Mouse (Mus musculus) kidney, postnatal 36 days (tissue): Measurements from ENCODE around the gene Neurl1b.
A peak's percentile ranks its signal among the peaks of the same experiment; 100 is the strongest.

Experiments
- DNase-seq, 2 experiments: peaks; one replicate each; pipeline ENCODE4 v3.0.0; 2021 to 2022; ENCODE audit warnings: mixed read lengths in 2 of 2

The Neurl1b gene

DNA sequence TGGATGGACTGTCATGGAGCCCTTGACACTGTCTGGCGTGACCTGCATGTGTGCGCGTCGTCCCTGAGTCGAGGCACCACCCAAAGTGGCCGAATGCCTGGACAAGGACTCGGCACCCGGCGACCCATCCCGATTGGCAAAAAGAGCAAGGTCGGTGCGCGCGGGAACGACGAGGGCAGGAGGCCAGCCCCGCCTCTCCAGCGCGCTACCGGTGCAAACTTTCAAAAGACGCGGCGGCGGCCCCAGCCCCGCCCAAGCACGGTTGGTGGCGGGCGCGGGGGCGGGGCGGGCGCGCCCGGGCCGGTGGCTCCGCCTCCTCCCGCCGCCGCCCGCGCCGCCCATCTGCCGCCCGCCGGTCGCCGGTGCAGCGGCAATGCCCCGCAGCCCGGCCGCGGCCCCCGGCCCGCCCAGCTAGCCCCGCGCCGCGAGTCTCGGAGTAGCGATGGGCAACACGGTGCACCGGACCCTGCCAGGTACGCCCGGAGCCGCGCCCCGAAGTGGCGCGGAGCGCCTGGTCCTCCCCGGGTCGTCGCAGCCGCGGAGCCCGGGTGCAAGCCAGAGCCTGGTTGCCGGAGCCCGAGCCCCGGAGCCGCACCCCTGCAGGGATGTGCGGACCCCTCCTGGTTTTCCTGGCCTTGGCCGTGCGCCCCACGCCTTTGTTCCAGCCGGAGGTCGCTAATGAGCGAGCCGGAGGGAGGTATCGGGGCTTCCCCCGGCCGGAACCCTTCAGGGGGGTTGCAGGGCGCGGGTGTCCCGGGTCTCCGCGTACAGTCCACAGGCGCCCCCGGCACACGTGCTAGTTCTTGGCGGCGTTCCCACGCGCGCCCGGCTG lies at the start of gene Neurl1b:
TSS of gene Neurl1b (plus strand) at position 307 of the 832 bp plus-strand sequence.
- DNase-seq: peak; percentile 63 to 89

DNA sequence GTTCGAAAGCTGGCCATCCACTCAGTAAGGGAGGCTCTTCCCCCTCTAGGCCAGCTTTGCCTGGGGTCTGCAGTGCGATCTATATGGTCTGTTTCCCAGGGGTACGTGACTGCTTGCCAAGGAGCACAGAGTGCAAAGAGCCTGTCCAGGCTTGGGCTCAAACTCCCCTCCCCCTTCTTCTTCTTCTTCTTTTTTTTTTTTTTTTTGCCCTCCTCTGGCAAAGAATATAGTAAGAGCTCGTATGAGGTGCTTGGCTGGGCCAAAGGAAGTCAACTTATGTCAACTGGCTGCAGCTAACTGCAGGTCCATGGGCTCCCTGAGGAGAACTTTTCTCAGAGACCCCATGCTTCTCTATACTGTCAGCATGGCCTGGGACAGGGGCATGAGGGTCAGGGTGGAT lies 47.8 kb upstream of the Neurl1b start:
- no peak for DNase-seq

DNA sequence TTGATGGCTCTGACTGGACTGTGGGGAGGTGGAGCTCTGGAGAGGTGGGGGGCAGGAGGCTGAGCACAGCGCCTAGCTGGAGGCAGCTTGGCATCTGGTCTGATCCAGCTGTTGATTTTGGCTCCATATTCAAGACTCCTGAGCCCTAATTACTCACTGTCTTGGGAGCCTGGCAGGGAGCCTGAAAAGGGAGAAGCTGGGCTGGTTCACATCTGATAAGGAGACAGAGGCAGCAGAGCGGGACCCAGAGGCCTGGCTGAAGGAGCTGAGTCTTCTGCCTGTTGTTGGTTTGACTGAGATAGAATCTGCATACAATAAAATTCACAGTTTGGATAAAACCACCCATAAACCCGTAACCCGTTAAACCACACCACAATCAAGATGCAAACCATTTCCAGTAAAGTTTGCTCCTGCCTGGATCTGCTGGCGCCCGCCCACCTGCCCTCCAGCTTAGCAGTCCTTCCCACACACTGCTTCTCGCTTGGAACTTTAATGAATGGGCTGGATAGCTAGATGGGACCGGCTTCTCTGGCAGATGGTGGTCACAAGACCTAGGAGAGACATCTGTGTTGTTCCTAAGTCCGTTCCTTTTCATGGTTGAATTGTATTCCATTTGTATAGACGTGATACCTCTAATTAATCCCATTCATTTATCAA lies 46.2 kb upstream of the Neurl1b start:
- peak; percentile 86 to 87 for DNase-seq

DNA sequence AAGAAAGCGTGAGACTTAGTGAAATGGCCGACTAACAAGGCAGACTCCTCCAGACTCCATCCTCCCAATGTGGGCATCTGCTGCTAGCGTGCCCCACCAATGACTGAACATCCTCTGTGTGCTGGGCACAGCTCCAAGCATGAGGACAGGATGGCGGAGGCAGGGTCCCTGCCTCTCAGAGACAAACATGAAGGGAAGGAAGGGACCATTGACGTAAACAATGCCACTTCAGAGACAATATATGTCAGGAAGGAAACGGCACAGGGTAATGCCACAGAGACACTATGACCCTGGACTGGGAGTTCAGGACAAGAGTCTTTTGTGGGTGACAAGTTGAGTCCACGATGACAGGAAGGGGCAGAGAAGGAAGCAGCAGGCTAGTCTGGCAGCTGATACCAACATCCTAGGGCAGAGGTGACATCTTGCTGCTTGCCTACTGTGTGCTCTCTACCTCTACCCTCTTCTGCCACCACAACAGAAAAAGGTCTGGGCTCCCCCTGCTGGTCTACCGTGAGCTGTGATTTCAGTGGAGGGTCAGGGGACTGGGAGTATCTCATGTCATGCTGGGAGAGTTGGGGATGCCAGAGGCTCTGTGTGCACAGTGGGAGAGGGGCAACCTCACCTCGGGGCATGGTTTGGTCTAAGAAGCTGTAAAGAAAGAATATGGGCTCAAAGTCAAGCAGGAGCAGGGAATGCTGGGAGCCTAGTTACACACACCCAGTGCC lies 43.9 kb upstream of the Neurl1b start:
- DNase-seq: peak; percentile 67 to 83

DNA sequence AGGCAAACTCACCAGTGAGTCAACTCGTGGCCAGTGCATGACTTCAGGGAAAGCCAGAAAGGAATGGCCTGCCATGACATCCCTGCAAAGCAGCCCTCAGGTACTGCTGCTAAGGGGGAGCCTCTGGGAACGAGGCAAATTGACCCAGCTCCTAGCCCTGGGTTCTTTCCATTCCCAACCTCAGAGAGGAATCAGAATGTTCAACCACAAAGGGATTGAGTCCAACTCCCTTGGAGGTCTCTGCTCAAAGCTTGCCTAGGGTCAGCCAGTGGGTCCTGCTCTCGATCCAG lies 43.4 kb upstream of the Neurl1b start:
- DNase-seq: no peak

DNA sequence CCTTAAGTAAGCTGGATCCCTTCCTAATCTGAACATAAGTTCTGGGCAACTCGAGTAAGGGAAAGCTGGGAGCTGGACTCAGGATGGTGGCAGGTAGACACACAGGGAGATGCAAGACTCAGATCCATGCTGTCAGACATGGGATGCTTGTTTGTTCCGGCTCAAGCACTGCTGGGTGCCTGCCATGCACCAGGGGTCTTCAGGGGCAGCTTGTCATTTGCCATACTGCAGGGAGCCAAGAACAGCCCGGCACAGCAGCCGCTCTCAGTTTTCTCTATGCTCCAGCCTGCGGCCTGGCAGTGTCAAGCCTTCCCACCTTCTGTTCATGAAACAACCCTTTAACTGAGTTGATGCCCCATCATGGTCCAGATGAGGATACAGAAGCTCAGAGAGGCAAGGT lies 41.4 kb upstream of the Neurl1b start:
- no peak for DNase-seq

DNA sequence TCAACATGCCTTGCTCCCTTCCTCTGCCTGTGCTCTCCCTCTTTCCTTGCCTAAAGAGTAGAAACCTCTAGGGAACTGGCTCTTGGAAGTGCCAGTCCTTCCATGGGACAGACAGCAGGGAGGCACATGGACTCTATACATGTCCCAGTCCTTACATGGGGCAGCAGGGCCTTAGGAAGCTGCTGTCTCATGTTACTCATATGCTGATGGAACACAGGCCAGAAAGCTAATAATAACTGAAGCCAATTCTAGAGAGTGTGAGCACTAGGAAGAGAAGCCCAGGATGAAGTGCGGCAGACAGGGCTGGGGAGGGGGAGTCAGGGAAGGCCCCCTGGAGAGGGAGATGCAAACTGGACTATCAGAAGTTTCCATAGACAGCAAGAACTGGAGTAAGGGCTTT lies 38.2 kb upstream of the Neurl1b start:
- DNase-seq: no peak

DNA sequence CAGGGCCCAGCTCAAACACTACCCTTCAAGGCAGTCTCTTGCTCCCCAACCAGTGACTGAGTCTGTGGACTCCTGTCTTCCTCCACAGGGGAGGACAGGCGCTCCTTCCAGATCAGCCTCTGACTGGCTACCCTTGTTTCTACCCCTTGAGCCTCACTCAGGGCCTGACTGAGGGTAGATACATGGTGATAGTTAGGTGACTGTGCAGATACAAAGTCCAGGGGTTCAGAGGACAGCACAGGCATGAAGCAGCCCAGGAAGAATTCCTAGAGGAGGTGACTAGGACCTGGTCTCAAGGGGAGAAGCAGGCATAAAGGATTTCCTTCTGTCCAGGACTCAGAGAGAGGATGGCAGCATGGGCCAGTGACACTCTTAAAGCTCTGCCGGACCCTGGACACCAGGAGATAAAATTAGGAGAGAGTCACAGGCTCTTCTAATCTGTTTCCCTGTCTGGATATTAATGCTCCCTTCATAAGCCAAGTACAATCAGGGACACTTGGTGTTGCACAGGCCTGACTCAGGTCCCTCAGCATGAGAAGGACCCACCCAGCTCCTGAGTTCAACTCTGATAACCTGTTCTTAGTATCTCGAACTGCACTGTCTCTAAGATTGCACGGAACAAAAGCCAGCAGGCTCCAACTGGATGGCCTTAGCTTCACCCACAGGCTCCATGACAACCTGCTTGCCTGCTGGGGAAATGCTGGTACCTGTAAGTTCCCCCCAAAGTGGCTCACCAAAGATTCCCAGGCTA lies 37.5 kb upstream of the Neurl1b start:
- DNase-seq: no peak

DNA sequence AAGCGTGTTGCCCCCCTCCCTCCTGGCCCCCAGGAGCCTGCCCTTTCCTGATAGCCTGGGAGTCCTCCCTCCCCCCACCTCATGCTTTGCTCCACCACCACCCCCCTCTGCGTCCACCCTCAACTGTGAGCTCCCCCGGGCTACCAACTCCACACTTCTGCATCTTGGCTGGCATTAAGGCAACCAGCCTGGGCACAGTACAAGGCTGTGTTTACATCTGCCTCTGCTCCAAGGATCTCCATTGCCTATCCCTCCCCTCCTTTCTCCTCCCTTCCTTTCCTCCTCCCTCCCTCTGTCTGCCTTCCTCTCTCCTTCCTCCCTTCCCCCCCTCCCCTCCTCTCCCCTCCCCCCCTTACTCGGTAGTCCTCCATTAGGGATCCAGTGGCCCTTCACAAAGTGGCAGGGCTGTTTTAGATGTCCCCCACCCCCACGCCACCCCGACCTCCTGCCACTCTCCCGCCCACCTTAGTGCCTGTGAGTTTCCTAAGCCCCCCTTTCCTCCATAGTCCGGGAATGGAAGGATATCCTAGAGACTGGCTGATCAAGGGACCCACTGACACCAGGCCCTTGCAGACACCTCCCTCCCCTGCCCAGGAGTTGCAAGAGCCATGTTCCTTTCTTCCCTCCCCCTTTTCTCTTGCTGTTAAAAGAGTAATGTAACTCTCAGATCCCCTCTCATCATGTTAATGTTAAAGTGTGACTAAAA lies 34.2 kb upstream of the Neurl1b start:
- DNase-seq: no peak

DNA sequence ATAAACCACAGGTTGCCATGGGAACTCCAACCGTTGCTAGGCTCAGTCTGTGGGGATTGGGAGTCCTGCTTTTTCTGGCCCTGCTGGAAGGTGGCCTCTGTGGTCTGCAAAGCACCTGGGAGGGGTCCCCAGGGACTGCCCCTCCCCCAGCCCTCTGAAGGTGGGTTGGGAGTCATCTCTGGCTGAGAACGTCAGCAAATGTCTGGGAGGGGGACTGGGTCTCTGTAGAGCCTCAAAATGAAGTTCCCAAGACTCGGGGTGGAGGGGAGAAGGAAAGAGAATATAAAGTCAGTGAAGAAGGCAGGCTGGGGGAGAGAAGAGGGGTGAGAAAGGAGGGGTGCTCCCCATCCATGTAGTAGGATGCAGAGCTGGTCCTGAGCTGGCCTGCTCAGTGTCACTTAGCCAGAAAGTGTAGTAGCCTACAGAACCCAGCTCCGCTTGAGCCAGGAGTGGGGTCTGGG lies 33.6 kb upstream of the Neurl1b start:
- no peak for DNase-seq

DNA sequence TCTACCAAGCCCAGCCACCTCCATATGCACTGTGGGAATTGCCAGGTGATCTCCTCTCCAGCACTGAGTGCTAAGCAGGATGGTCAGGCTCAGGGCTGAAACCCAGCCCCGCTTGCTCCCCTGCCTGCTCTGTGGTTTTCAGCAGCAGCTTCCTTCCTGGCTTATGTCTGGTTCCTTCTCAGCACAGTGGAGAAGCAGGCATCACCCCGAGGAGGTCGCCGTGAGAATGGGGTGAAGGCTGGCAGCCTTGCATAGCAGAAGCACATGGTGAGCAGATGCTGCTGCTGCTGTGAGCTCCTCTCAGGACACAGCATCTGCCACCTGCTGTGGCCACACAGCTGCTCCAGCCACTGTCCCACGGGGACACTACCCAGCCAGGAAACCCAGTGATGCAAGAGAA lies 33.0 kb upstream of the Neurl1b start:
- DNase-seq: no peak

DNA sequence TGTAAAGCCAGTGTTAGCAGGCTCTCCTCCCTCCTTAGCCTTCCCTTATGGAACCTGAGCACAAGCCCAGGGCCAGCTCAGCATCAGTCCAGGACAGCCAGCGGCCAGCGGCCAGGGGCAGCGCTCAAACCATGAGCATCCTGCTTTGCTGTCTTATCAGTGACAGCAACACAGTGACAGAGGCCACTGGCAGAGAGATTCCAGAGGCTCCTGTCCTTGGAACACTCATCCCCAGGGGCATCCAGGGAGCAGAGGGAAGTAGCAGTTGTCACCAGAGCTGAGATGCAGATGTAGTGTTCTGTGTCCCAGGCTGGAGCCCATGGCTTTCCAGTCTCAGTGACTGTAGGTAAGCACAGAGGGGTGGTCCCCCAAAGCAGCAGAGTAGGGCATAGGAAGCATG lies 32.5 kb upstream of the Neurl1b start:
- DNase-seq: no peak

DNA sequence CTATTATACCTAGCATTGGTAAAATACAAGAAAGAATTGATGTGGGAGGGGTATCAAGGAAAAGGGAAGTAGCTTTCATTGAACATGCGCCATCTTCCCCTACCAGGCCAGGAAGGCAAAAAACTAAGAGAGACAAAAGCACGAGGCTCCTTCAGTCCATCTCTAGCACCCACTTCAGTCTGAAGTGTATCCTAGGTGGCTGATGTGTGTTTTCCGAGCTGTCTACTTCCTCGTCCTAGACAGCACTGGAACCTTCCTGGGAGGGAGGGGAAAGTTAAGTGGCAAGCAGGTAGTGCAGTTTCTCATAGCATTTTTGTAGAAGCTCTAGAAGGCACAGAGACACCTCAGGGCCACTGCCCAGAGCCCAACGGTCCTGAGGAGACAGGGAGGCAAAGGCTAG lies 31.9 kb upstream of the Neurl1b start:
- no peak for DNase-seq

DNA sequence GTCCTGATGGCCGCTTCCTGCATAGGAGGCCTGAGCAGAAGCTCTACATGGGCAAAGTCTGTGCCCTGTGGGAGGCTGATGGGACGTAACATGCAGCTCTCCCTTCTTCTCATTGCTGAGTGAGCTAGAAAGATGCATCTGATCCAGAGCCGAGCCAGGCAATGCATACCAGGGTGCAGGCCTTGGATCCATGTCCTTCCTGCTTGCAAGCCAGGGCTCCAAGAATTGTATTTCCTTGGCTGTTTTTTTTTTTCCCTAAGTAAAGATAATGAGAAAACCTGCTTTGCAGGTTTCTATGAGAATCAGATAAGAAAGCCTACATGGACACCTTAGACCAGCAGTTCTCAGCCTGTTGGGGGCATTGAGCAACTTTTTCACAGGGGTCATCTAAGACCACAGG lies 30.5 kb upstream of the Neurl1b start:
- no peak for DNase-seq

DNA sequence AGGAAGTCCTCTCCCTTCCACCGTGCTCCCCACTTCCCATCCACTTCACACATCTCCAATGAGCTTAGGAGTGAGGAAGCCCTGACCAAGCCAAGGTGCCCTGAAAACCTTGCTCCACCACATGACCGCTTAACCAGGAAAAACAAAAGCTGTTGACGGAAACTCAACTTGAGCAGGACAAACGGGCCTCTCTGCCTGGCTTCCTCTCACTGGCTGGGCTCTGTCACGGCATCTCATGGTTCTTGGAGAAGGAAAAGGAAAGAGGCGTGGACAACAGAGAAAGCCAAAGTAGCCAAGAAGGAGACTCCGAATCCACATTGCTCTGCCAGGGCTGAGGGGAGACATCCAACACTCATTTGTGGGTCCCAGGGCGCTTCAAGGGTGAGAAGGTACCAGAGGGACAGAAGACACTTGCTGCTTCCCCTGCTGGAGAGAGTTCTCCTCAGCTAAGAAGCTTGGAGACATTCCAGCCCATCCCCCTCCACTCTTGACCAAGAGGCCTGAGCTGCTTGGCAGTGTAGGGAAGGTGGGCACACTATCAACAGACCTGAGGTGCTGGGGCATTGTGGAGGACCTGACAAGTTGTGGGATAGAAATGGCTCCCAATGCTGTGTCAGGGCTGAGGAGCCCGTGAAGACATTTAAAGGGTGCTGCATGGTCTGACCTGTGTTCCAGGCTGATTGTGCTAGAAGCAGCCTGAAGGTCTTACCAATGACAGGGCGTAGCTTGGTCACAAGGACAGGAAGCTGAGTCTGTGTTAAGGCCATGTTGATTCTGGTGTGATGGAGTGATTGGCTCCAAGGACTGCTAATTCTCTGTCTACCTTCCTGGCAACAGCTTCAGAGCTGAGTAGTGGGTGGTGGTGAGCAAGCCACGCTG lies 29.1 kb upstream of the Neurl1b start:
- DNase-seq: peak; percentile 59 to 72

DNA sequence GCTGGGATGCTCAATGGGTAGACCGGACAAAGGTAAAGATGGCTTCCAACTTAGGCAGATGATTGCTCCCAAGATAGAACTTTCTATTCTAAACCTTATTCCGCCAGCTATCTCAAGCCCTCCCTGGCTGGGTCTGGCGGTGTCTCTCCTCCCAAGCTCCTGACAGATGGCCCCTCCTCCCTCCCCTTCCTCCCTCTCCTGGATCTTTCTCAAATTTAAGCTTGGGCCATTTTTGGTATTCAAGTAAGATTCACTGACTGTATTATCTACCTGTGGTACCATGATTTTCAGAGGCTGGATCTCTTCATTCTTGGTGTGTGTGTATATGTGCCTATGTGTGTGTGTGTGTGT lies 28.5 kb upstream of the Neurl1b start:
- no peak for DNase-seq

DNA sequence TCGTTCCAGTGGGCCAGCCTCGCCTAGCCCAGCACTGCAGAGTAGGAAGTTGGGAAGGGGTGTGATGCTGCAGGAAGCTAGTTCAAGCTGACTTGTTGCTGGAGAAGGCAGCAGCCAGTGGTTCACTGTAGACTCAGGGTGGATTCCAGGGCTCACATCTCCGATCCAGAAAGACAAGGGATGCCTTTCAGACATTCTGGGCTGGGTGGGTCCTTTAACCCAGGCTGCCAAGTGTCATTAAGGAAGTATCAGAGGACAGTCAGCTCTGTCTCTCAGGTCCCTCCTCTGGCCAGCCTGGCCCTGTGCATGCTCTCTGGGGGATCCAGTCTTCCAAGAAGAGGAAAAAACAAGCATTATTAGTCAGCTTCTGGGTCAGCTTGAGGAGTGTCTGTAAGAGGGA lies 26.5 kb upstream of the Neurl1b start:
- peak in 1 of 2 experiments; percentile 46 for DNase-seq

DNA sequence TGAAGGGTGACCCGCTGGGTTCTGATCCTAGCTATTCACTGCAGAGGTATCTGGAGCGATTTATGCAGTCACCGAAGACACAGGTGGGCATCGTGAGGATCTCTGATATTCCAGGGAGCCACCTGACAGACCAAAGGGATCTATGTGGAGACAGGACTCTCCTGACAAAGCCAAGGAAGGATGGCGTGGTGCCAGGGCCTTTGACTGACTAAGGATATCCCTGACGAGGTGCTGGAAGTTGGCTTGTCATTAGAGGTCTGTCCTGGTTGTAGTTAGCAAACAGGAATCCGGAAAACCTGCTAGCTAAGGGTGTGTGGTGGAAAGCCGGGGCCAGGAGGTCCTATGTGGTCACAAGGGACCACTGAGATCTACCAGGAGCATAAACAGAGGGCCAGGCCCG lies 25.4 kb upstream of the Neurl1b start:
- peak; percentile 69 to 73 for DNase-seq

DNA sequence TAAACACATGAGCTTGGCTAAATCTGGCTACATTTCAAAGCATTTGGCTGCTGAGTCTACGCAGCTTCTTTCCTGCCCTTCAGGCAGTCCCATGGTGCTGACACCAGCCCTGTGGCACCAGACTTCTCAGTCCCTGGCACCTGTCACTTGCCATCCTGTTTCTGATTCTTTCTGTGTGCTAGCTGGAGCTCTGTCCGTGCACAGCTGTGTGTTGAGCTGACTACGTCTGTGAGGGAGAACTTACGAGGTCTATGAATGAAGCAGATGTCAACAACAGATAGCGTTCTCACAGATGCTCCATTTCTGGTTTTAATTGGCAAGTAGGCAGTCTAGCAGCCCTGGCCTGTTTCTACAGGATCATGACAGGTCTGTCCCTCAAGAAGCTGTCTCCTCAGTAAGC lies 24.0 kb upstream of the Neurl1b start:
- no peak for DNase-seq

DNA sequence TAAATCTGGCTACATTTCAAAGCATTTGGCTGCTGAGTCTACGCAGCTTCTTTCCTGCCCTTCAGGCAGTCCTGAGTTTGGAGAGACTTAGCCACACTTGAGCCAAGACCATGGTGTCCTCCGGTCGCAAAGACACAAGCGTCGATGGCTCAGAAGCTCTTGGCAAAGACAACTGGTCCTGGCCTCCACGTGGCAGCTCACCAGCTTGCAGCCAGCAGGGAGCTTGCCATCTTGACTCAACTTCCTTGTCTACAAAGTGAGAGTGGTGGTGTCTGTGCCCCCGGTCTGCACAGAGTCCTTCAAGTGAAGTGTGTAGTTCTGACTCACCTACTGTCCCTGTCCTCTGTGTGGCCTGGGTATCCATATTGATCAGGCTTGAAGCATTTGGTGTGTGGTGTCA lies 22.3 kb upstream of the Neurl1b start:
- no peak for DNase-seq

DNA sequence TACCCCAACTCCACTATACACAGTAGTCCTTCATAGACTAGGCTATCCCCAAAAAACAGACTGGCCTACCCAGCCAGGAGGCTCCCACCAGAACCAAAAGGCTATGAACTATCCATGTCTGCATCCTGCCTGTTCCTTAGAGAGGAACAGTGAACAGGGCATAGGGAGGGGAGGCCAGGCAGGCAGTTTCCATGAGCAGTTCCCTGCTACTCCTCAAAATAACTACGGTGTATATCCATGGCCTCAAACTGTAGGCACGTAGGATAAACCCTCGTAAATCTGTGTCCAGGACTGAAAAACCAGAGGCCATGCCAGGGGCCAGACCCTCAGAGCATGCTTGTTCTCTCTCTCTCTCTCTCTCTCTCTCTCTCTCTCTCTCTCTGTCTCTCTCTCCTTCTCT lies 17.9 kb upstream of the Neurl1b start:
- DNase-seq: no peak

DNA sequence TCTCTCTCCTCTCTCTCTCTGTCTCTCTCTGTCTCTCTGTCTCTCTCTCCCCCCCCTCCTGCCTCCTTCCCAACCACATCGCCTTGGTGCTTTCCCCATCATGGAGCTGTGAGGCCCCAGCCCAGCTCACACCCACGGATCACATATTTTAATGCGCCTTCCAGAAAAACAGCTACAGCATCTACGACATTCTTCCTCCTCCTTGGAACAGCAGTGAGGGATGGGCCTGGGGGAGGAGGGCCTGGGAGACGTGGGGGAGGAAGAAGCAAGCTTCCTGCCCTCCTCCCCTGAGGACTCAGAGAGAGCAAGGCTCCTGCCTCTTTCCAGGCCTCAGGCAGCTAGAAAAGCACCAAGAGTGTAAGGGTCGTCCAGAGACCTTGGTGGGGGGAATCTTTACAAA lies 17.3 kb upstream of the Neurl1b start:
- DNase-seq: peak in 1 of 2 experiments; percentile 67
